Mouse (Mus musculus) stomach, postnatal 0 days (tissue): ENCODE measurements around the gene Tmem121b. TPM values are rescaled to one million over a fixed set of nuclear protein-coding genes. Genes with fewer than 3 reads are reported as not detected.

Experiments
- ATAC-seq: fragments of 200-750 bp; cut with Nextera tagmentation; 2 replicates; pipeline ENCODE4 v1.8.0; 2017; ENCODE audit not compliant: low FRiP score, low TSS enrichment
- DNase-seq: peaks from one replicate; pipeline ENCODE4 v3.0.0-alpha.2; 2016; ENCODE audit warnings: low spot score
- H3K27ac ChIP-seq: fragments of 300-500 bp; sonication (generic); replicated peaks from 2 replicates; pipeline ENCODE4 v1.5.1; 2014; ENCODE audit warnings: mild to moderate bottlenecking, control low read depth
- H3K27me3 ChIP-seq: fragments of 300-500 bp; sonication (generic); 2 replicates; pipeline ENCODE4 v1.6.1; 2014; ENCODE audit warnings: low read length; ENCODE audit not compliant: control insufficient read depth, insufficient read depth
- H3K36me3 ChIP-seq: fragments of 300-500 bp; sonication (generic); 2 replicates; pipeline ENCODE4 v1.6.1; 2014; ENCODE audit warnings: low read length, mixed read lengths; ENCODE audit not compliant: control insufficient read depth, insufficient read depth
- H3K4me1 ChIP-seq: fragments of 300-500 bp; sonication (generic); replicated peaks from 2 replicates; pipeline ENCODE4 v1.6.1; 2014; ENCODE audit warnings: antibody characterized with exemption; ENCODE audit not compliant: control insufficient read depth, insufficient read depth
- H3K4me2 ChIP-seq: fragments of 300-500 bp; sonication (generic); replicated peaks from 2 replicates; pipeline ENCODE4 v1.6.1; 2014; ENCODE audit warnings: low read depth, mild to moderate bottlenecking, control low read depth, moderate library complexity
- H3K4me3 ChIP-seq: fragments of 300-500 bp; sonication (generic); 2 replicates; pipeline ENCODE4 v1.5.1; 2014; ENCODE audit warnings: low read depth, low read length, control low read depth
- H3K9ac ChIP-seq: fragments of 300-500 bp; sonication (generic); 2 replicates; pipeline ENCODE4 v1.6.1; 2014; ENCODE audit warnings: mild to moderate bottlenecking, low read length, control low read depth, mixed read lengths
- H3K9me3 ChIP-seq: fragments of 300-500 bp; sonication (generic); 2 replicates; pipeline ENCODE4 v1.6.1; 2016; ENCODE audit warnings: low read length; ENCODE audit not compliant: control insufficient read depth
- CTCF ChIP-seq: IDR thresholded peaks from 2 replicates; pipeline ENCODE4 v1.5.1; 2016; ENCODE audit warnings: antibody characterized with exemption, low read depth, mild to moderate bottlenecking, moderate library complexity
- EP300 ChIP-seq: optimal IDR thresholded peaks from 2 replicates; pipeline ENCODE3; 2016; ENCODE audit warnings: antibody characterized with exemption
- WGBS: fragments of 180-500 bp; shearing (Covaris S2); extraction: QIAGEN DNeasy Blood & Tissue Kit; methylation state at CpG from one replicate; pipeline ENCODE4 v1.1.7; 2014; 5-methylcytosine and 5-hydroxymethylcytosine counted together
- polyA plus RNA-seq: library from polyadenylated mRNA; unstranded; fragments of >200 nt; fragmentation: Nextera tagmentation; extraction: Ambion mirVana; gene quantifications from 2 replicates; pipeline ENCODE4 v1.2.1, GENCODE M21; 2015

The Tmem121b gene
- polyA plus RNA-seq, 1 experiment from 2014 or later, result 0.02 TPM

GRCm38 (mm10) chr6:120517311-120517710, 23.7 kb upstream of the Tmem121b start:
- no peak for DNase-seq
- no peaks in the 10 kb centered on the region for H3K9me3 ChIP-seq
- no peaks in the 10 kb centered on the region for H3K4me1 ChIP-seq
- no peak overlapping the region for H3K27ac ChIP-seq
- H3K4me2 ChIP-seq, result no peak overlapping the region
- H3K4me3 ChIP-seq, result no peak overlapping the region
- WGBS, result 81% methylated on average over 5 of the region's 5 CpGs
- H3K27me3 ChIP-seq, result no peaks in the 10 kb centered on the region
- no peak overlapping the region for H3K9ac ChIP-seq
- no peak for TF ChIP-seq EP300
- no peak for TF ChIP-seq CTCF
- H3K36me3 ChIP-seq, result peaks cover 10% of the 10 kb centered on the region
- ATAC-seq, result no peak

GRCm38 (mm10) chr6:120516879-120517278, 23.3 kb upstream of the Tmem121b start:
- Histone ChIP-seq H3K4me1 (no peaks in the 10 kb centered on the region), H3K4me3 (no peak overlapping the region), H3K27ac (no peak overlapping the region), H3K36me3 (peaks cover 6% of the 10 kb centered on the region), H3K4me2 (no peak overlapping the region), H3K9ac (no peak overlapping the region), H3K9me3 (no peaks in the 10 kb centered on the region), H3K27me3 (no peaks in the 10 kb centered on the region)
- ATAC-seq, result no peak
- WGBS, result 84% methylated on average over 6 of the region's 6 CpGs
- no peak for DNase-seq
- TF ChIP-seq CTCF, result no peak
- no peak for TF ChIP-seq EP300

GRCm38 (mm10) chr6:120516422-120516821, 22.8 kb upstream of the Tmem121b start:
- Histone ChIP-seq H3K9ac (no peak overlapping the region), H3K27ac (no peak overlapping the region), H3K9me3 (no peaks in the 10 kb centered on the region), H3K27me3 (no peaks in the 10 kb centered on the region), H3K4me2 (no peak overlapping the region), H3K36me3 (peaks cover 4% of the 10 kb centered on the region), H3K4me1 (no peaks in the 10 kb centered on the region), H3K4me3 (no peak overlapping the region)
- TF ChIP-seq CTCF (no peak), EP300 (no peak)
- DNase-seq, result no peak
- WGBS, result 82% methylated on average over 4 of the region's 4 CpGs
- no peak for ATAC-seq

- no peak for ATAC-seq
- no peaks in the 10 kb centered on the region for H3K27me3 ChIP-seq
- no peaks in the 10 kb centered on the region; the same call in none of the 2 replicates for H3K36me3 ChIP-seq
- H3K4me2 ChIP-seq, result no peak overlapping the region
- H3K9me3 ChIP-seq, result no peaks in the 10 kb centered on the region
- 85% methylated on average over 6 of the region's 6 CpGs for WGBS
- H3K9ac ChIP-seq, result no peak overlapping the region
- H3K4me3 ChIP-seq, result no peak overlapping the region
- no peaks in the 10 kb centered on the region for H3K4me1 ChIP-seq
- H3K27ac ChIP-seq, result no peak overlapping the region
- DNase-seq, result no peak
- TF ChIP-seq EP300 (no peak), CTCF (no peak)
Measured at GRCm38 (mm10) chr6:120511212-120511611, 17.6 kb upstream of the Tmem121b start.

- H3K9ac ChIP-seq, result no peak overlapping the region
- no peak overlapping the region for H3K27ac ChIP-seq
- DNase-seq (no peak), ATAC-seq (no peak)
- WGBS, result 79% methylated on average over 8 of the region's 8 CpGs
- H3K9me3 ChIP-seq, result no peaks in the 10 kb centered on the region
- H3K4me1 ChIP-seq, result no peaks in the 10 kb centered on the region
- no peaks in the 10 kb centered on the region; the same call in none of the 2 replicates for H3K36me3 ChIP-seq
- H3K4me3 ChIP-seq, result no peak overlapping the region
- TF ChIP-seq CTCF (no peak), EP300 (no peak)
- H3K4me2 ChIP-seq, result no peak overlapping the region
- H3K27me3 ChIP-seq, result no peaks in the 10 kb centered on the region
Measured at GRCm38 (mm10) chr6:120510425-120510824, 16.8 kb upstream of the Tmem121b start.

GRCm38 (mm10) chr6:120509975-120510374, 16.4 kb upstream of the Tmem121b start:
- no peaks in the 10 kb centered on the region; the same call in none of the 2 replicates for H3K36me3 ChIP-seq
- no peak overlapping the region for H3K9ac ChIP-seq
- no peaks in the 10 kb centered on the region for H3K27me3 ChIP-seq
- WGBS, result 68% methylated on average over 7 of the region's 7 CpGs
- no peak for DNase-seq
- H3K4me1 ChIP-seq, result no peaks in the 10 kb centered on the region
- no peak overlapping the region for H3K4me3 ChIP-seq
- no peak overlapping the region for H3K4me2 ChIP-seq
- no peak for ATAC-seq
- H3K9me3 ChIP-seq, result no peaks in the 10 kb centered on the region
- TF ChIP-seq EP300 (no peak), CTCF (no peak)
- no peak overlapping the region for H3K27ac ChIP-seq
